Mouse (Mus musculus) retina, postnatal 1 day (tissue): ENCODE results near the gene Mrrf.
A peak's percentile ranks its signal among the peaks of the same experiment; 100 is the strongest.

Experiments
- DNase-seq: peaks from one replicate; pipeline ENCODE4 v3.0.0-alpha.2; 2012

Mrrf gene

DNA sequence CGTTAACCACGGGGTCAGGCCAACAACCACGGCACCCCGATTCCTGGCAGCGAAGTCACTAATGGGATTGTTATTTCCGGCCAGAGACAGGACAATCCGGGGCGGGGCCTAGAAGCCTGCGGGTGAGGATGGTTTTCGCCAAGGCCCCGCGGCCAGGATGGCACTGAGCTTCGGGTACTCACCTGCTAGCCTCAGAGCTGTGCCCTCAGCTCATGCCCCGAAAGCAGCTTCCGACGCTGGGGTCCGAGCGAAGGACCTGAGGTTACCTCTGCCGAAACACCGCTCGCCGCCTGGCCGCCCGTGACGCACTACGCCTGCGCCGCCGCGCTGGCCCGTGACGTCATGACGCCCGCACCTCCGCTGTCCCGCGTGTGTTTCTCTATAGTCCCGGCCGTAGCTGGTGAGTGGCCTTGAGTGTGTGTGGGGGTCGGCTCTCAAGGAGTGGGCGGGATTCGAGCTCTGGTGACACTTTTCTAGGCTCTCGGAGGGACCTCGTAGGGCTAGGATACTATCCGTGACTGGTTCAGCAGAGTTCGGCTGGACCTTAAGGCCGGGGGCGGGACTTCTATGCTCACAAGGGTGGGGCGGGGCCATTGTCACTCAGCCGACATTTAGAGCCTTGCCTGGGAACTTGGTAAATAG, at the start of gene Mrrf, which contains the start of gene Rbm18:
Gene Mrrf (plus strand): TSS at position 90 of the 642 bp plus-strand sequence.
Gene Rbm18 (minus strand): TSS at position 474 of the 642 bp plus-strand sequence.
- DNase-seq = peak; percentile 92

DNA sequence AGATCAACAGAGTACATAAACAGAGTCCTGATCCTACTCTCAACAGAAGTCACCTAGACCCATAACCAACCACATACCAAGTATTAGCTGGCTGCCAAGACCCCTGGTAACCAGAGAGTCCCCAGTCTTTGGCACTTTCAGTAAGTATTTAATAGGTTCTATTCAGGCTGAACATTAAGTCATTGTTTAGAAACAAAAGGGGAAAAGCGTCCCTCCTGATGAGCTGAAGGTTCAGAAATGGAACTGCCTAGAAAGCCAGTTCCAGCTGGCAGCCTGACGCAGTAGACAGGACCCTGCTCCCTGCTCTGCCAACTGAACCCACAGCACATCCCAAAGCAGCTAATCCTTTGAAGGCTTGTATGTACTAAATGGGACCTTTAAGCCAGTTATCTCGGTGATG, 47.0 kb upstream of the Mrrf start:
- no peak for DNase-seq

GRCm38 (mm10) chr2:36090853-36091741, 45.1 kb upstream of the Mrrf start:
- peak; percentile 86 for DNase-seq

DNA sequence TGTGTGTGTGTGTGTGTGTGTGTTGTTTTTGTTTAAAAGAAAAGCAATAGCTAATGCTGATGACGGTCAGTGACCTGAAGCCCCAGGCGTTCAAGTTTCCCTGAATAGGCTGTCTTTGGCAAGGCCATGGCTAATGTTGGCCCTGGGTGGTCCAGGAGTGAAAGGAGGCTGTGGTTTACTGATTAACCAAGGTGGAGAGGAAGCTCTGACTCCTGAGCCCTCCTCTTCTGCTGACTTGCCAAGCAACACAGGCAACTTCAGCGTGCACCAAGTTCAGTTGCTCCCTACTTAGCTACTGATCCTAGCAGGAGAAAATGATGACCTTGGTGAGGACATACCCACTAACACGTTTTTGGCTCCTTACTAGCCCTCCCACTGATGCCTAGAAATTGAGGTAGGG, 43.4 kb upstream of the Mrrf start:
- DNase-seq = no peak

GRCm38 (mm10) chr2:36093301-36093700, 42.9 kb upstream of the Mrrf start:
- no peak for DNase-seq

GRCm38 (mm10) chr2:36093914-36094475, 42.2 kb upstream of the Mrrf start:
- DNase-seq = no peak

GRCm38 (mm10) chr2:36097129-36097815, 38.9 kb upstream of the Mrrf start:
- peak; percentile 39 for DNase-seq

DNA sequence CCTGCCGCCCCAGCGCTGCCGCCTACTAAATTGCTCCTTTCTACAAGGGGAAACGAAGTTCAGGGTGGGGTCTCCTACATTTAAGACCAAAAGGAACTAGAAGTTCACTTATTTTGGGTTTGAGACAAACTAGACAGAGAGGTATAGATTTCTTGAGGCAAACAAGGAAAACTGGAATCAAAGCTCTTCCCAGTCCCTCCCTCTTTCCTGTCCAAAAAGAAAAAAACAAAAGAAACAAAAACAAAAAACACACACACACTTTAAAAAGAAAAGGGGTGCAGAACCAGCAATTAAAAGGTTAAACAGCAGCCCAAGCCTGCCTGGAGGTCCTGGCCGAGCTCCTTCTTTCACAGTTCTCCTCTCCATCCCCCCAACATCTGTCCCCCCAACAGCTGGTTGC, 38.2 kb upstream of the Mrrf start:
- no peak for DNase-seq

- DNase-seq = no peak
These were observed 36.5 kb upstream of the Mrrf start for GRCm38 (mm10) chr2:36099739-36100138.

DNA sequence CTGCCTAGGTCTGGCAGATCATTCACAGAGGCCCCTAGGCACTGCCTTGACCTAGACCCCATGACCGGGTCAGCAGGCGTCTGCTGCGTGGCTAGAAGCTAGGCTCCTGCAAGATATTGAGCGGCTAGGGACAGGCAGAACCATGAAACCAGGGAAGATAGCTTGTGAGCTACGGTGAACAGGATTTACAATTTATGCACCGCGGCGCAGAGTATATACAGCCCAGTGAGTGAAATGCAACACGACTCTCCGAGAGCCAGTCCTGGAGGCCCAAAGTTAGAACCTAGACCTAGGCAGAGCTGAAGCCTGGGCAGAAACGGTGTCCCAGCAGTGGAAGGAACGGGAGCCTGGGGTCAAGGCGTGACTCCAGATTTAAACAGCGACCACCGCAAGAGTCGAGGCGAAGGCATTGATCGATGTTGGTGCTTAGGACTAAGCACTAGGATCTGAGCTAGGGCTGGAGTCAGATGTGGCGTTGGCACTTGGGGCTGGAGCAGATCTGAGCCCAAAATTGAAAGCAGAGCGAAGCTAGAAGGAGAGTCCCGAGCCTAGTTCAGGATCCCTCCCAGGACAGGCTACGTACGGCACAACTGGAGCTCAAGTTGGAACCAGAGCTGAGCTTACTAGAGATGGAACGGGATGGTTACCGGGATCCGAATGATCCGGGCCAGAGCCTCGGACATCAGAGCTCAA, 34.2 kb upstream of the Mrrf start:
- no peak for DNase-seq

DNA sequence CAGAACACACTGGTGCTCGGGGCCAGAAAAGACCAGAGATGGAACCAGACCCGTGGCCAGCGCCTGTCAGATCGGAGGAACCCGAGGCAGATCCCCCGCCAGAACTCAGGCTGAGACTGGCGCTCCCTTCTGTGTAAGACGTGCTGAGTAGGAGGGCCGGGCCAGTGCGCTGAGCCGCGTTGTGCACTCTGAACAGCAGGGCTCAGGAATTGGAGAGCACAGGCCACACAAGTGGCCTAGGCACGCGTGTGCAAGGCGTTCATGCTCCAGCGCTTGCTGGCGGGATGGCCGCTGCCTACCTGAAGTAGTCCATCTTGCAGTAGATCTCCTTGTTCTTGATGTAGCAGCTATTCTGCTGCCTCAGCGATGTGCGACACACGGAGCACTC, 33.6 kb upstream of the Mrrf start:
- DNase-seq = peak; percentile 50

GRCm38 (mm10) chr2:36103069-36103554, 33.1 kb upstream of the Mrrf start:
- DNase-seq = no peak

DNA sequence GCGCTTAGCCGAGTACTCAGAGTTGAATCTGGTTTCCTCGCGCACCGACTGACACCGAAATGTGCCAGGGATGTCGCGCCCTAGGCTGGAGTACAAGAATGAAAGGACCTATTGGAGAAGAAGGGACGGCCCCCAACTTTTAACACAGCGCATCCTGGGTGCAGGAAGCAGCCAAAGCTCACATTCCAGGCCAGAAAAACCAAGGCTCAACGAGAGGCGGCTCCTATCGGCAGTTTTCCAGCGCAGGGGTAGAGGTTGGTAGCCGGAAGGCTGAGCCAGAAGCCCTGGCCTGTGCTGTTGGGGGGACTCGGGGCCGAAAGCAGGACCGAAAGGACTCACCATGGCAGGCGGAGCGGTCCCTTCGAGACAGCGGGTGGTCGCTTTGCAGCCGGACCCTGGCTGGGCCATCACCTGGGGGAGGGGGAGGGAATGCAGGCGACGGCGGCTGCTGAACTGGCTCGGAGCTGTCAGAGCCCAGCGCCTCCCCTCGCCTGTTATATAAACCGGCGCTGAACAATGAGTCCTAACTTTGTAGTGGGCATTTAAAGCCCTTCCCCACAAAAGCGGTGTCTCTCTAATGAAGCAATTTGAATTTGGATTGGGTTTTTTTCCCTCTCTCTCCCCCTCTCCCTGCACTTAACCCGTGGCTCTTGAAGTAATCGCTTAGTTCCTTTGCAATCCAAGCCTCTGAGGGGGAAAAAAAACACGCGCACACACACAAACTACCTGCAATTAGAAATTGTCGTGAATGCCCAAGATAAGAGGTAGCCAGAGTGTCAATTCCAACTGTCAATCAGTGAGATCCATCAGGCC, 32.4 kb upstream of the Mrrf start:
- DNase-seq = peak; percentile 52

DNA sequence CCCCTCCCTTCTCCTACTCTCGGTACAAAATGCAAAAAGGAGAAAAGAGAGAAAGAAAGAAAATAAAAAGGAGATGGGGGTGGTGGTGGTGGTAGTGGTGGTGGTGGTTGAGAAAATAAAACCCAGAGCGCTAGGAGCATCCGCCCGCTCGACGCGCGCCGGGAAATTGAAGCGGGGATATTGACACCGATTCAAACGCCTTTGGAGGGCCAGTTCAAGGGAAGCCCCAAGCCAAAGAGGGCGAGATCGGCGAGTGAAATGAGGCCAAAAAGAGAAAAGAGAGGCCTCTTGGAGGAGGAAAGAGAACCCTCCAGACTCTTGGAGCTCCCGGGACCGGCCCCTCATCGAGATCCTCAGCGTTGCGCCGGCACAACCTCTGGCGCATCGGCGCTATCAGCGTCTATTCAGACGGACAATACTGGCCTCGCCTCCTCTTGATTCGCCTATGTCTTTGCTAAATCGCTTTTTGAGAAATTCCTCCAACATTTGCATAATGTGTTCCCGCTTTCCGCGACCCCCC, 31.7 kb upstream of the Mrrf start:
- peak; percentile 40 for DNase-seq

- DNase-seq = peak; percentile 42
These were observed 31.0 kb upstream of the Mrrf start, which contains the start of gene Lhx6 for GRCm38 (mm10) chr2:36104956-36105741. Lhx6 (minus strand) TSS chr2:36105408.

- no peak for DNase-seq
These were observed 27.6 kb upstream of the Mrrf start for GRCm38 (mm10) chr2:36108615-36109014.

- no peak for DNase-seq
These were observed 23.6 kb upstream of the Mrrf start for GRCm38 (mm10) chr2:36112632-36113031.

DNA sequence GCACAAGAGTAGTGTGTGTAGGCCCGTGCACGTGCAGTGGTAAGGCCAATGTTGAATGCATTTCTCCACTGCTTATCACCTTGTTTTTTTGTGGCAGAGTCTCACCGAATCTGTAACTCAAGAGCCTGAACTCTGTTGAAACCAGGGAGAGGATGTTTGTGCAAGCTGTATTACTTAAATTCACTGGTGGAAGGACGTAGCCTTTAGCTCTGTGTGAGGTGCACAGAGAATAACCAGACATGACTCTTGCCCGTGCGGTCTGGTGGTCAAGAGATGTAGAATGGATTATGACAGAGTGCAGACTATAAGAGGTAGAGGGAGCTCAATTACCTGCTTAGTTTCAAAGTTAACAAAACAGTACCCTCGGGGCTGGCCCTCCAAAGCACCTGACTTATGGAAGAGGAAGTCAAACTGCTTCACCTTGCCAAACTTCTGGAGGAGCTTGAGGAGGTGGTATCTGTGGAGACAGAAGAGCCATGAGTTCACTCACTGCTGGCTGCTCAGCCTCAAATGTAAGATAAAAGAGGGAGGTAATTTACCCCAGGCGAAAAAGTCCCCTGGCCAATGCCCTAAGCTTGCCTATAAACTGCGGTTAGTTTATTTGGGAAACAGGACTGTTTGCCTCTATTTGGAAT, 9.3 kb upstream of the Mrrf start:
- no peak for DNase-seq

DNA sequence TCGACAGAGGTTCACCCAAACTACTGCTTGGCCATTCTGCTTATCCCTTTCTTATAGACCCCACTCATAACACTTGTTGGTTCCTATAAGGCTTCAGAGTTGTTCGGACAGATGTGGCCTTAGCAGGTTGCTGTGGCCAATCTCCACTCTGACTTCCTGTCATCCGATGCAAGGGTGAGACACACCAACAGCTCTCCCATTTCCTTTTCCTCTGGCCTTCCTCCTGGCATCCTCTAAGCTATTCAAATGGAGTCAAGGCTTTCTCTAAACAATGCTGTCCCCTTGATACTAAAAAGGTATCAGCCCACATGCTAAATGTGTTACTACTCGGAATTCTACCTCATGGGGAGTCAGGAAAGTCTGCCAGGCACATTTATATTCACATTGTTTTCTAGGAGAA, 8.2 kb upstream of the Mrrf start:
- no peak for DNase-seq

GRCm38 (mm10) chr2:36129051-36129450, 7.1 kb upstream of the Mrrf start:
- no peak for DNase-seq
